Mouse (Mus musculus) embryo, embryonic 11.5 days (tissue): ENCODE measurements around the gene Olfr15.

Experiments used
- DNase-seq: peaks from one replicate; pipeline ENCODE4 v3.0.0-alpha.2; 2012; ENCODE audit warnings: low read depth, low spot score

The Olfr15 gene

DNA sequence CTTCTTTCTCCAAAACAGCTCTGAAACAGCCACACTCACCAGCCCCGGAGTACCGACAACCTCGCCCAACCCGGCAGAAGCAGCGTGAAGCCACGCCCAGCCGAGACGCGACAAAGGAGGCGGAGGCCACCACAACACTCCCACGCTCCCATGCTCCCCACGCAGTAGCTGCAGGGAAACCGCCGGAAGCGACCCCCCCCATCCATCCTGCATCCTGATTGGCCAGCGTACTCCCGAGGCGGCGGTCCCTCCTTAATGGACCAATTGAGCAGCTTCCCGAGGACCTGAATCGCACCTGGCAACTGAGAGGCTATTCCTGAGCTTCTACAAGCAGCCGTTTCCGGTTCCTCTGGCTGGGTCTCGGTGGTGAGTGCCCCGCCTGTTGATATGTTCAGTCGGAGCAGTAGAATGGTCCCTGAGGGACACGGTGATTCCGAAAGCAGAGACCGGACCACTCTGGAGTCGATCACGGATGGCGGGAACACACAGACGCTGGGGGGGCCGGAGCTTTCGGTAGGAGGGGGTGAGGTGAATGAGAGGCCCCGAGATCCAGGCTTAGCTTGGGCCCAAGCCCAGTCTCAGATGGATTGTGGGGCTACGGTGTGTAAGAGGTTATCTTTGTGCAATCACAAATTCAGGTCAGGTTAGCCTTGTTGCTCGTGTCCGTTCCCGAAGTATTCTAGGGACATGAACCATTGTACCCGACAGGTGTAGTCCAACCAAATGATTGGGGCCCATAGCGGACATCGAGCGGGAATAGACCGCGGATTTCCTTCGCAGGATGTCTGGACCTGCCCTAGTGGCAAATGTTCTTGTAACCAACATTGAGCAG is 41.8 kb downstream of the Olfr15 start, which contains the start of gene Naa60:
Naa60 (plus strand) TSS at position 160 of the 832 bp plus-strand sequence.
- peak; percentile 85 for DNase-seq

DNA sequence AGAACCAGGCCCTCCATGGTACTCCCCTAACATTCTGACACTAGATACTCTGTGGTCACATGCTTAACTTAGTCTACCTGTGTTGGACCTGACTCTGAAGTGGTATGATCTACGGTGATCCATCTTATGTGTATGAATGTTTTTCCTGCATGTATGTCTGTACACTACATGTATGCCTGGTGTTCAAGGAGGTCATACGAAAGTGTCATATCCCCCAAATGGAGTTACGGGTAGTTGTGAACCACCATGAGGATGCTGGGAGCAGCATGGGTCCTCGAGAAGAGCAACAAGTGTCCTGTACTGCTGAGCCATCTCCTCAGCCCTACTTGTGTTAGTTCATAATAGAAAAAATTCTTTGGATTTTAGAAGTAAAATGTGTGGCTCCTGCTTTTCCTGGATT is 45.7 kb downstream of the Olfr15 start:
- DNase-seq = no peak

DNA sequence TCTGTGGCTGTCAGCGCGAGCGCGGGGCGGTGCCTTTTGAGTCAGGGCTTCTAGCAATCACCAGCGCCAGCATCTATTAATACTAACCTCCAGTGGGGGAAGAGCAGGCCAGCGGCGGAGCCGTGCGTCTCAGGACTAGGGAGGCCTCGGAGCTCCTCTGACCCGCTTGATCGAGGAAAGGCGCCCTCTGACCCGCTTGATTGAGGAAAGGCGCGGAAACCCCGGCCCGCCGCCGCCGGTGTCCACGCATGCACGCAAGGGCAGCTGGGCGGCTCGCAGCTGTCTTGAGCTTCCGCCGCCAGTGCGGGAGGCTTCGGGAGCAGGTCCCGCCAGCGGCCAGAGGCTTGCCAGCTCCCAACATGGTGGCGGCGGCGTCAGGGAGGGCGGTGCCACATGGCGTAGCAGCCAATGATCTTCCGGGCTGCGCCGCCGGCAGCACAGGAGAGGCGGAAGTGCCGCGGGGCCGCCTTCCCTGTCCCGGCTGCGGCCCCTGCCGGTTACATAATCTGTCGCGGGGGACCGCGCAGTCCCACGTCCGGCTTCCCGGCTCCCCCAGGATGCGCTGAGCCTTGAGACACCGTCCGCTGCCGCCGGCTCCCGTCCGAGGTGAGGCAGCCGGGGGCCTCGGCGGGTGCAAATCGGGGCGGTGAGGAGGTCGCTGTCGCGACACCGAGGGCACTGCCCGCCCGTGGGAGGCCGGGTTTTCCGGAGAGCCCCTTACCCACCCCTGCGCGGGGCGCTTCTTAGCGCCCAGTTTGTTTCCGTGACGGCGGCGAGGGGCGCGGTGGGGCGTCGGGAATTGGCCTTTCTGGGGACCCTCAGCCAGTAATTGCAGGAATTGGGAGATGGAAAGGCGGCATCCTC is 53.8 kb downstream of the Olfr15 start, which contains the start of the genes Zfp597 and Gm20695:
Zfp597 (minus strand) TSS at position 361 of the 864 bp plus-strand sequence.
Gm20695 (plus strand) TSS at position 448 of the 864 bp plus-strand sequence.
- peak; percentile 86 for DNase-seq

DNA sequence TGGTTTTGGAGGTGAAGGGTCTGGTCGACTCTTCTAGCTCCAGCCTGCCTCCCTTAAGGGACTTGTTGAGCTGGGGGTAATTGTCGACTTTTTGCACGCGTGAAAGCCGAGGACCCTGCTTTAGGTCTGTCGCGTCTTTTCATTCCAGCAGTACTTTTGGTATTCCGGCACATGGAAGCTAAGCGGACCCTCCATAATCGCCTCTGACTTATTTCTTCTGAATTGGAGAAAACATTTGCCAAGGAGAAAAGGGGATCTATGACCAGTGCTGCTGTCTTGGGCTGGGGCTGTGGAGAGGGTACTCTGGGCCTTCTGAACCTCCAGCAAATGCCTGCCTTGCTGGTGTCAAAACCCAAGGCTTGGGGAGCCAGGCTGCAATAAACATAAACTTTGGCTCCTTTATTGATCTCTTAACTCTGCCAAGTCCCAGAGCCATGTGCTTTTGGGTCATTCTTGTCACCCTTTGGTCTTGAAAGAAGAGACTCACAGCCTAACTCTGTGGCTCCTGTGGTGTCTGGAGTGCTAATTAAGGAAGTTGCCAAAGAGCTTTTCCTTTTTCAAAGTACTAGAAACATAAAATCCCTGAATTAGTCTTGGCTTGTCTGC is 54.5 kb downstream of the Olfr15 start:
- no peak for DNase-seq

DNA sequence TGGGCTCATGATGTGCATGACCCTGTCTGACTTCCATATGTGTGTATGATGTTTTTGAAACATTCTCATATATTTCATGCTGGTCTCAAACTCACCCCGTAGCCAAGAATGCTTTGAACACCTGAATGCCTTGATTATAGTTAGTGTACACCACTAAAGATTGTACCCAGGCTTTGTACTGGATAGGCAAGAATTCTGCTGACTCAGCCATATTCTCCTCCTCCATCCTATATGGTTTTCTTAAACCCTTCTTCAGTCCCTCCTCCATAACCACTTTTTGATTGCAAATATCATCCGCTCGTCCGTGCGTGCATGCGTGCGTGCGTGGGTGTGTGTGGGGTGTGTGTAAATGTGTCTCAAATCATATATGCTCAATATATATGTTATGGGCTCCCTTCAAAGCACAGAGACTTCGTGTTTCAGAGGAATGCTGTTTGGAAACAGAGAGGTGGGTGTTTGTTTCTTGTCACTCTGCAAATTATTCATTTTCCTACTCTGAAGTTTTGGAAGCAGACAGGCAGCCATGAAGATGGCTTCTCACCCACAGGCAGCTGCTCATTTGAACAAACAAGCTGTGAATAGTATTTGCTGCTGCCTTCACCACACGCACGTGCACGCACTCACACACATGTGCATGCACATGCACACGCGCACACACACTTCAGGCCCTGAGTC is 61.1 kb downstream of the Olfr15 start:
- no peak for DNase-seq

DNA sequence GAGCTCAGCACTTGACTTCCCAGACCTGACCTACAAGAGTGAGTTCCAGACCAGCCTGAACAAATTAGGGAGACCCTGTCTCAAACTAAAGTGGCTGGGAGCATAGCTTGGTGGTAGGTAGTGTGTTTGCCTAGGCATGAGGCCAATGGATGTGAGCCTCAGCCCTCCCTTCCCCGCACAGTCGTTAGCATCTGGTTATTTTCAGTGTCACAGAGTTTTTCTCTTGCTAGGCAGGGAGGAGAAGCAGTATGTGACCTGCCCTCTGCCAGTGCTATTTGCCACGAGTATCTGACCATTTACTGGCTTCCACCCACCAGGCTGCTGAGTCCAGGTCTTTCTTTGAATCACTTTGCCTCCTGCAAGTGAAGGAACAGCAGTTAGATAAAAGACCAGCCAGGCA is 63.1 kb downstream of the Olfr15 start:
- DNase-seq = no peak
